Mouse (Mus musculus): ENCODE measurements around the gene Nid1. TPM values are rescaled to one million over a fixed set of nuclear protein-coding genes. Genes with fewer than 3 reads are reported as not detected.
A peak's percentile ranks its signal among the peaks of the same experiment; 100 is the strongest.
"Not testable (repeated sequence)": the region's sequence is repeated elsewhere in the genome, so short reads cannot be mapped to it uniquely, and the experiment has no call there.

Nid1 gene
- polyA plus RNA-seq, 1 experiment: 0.88 TPM

DNA sequence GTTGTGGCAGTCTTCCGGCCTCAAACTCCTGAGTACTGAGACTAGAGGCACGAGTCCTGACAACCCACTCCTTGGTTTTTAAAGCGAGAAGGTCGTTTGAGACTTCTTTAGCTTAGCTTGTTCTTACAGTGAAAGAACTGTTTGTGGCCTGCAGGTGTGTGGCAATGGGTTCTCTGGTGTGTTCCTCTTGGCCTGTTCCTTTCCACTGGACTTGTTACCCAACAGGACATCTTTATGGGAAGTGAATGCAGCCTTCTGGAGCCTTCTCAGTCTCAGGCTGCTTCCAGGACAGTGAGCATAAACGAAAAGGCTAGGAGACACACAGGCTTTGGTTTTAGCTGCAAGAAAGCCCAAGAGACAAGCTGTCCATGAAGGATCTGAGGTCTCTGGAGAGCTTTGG lies 88.5 kb downstream of the Nid1 start:
- peaks cover 59% of the 10 kb centered on the region for H3K4me1 ChIP-seq (ENCODE audit: control insufficient read depth, insufficient read depth, low read length)
- H3K4me3 ChIP-seq (ENCODE audit: insufficient read depth, low read length): no peak overlapping the region
- TF ChIP-seq CTCF (IDR thresholded peaks at IDR 0.05; ENCODE audit: low read depth, low read length) (no peak), POLR2A (IDR thresholded peaks at IDR 0.05; ENCODE audit: borderline replicate concordance, low read depth, low read length) (no peak)
- H3K27ac ChIP-seq (ENCODE audit: insufficient read depth, low read depth, low read length): peak overlapping the region; percentile 84

GRCm38 (mm10) chr13:13529115-13529542 lies 91.8 kb downstream of the Nid1 start:
- Histone ChIP-seq H3K27ac (ENCODE audit: insufficient read depth, low read depth, low read length) (peak overlapping the region; percentile 57), H3K4me1 (ENCODE audit: control insufficient read depth, insufficient read depth, low read length) (peaks cover 74% of the 10 kb centered on the region), H3K4me3 (ENCODE audit: insufficient read depth, low read length) (no peak overlapping the region)
- TF ChIP-seq POLR2A (IDR thresholded peaks at IDR 0.05; ENCODE audit: borderline replicate concordance, low read depth, low read length) (no peak), CTCF (IDR thresholded peaks at IDR 0.05; ENCODE audit: low read depth, low read length) (no peak)

DNA sequence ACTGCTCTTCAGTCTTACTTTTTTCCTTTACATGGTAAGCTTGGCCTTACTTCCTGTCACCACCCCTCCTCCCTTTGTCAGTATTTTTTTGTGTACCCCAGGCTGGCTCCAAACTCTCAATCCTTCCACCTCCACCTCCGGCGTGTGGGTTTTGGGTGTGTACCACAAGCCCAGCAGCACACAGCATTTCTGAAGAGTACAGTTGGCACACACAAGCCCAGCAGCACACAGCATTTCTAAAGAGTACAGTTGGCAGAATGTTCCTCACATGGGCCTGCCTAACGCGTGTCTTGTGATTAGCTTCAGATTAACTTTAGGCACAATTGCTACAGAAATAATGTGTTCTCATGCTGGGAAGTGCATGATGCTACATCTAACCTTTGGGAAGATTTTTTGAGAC lies 93.6 kb downstream of the Nid1 start:
- Histone ChIP-seq H3K4me3 (ENCODE audit: insufficient read depth, low read length) (no peak overlapping the region), H3K27ac (ENCODE audit: insufficient read depth, low read depth, low read length) (no peak overlapping the region), H3K4me1 (ENCODE audit: control insufficient read depth, insufficient read depth, low read length) (peaks cover 57% of the 10 kb centered on the region)
- TF ChIP-seq POLR2A (IDR thresholded peaks at IDR 0.05; ENCODE audit: borderline replicate concordance, low read depth, low read length) (no peak), CTCF (IDR thresholded peaks at IDR 0.05; ENCODE audit: low read depth, low read length) (no peak)

DNA sequence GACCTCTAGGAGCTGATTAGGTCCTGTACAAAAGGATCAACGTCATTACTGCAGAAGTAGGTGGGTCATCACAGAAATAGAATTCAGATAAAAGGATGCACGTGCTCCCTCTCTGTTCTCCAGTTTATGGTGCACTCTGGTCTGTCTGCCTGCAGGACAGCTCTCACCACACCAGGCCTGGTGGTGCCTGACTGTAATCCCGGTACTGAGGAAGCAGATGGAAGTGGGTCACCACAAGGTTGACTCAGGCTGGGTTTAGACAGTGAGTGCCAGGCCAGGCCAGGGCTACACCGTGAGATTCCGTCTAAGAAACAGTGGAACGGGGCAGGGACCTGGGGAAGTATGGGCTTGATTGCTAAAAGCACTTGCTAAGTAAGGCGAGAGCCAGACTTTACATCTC lies 94.6 kb downstream of the Nid1 start:
- H3K4me1 ChIP-seq (ENCODE audit: control insufficient read depth, insufficient read depth, low read length): peaks cover 57% of the 10 kb centered on the region
- no peak overlapping the region for H3K4me3 ChIP-seq (ENCODE audit: insufficient read depth, low read length)
- no peak for TF ChIP-seq POLR2A (IDR thresholded peaks at IDR 0.05; ENCODE audit: borderline replicate concordance, low read depth, low read length)
- TF ChIP-seq CTCF (IDR thresholded peaks at IDR 0.05; ENCODE audit: low read depth, low read length): no peak
- H3K27ac ChIP-seq (ENCODE audit: insufficient read depth, low read depth, low read length): no peak overlapping the region

DNA sequence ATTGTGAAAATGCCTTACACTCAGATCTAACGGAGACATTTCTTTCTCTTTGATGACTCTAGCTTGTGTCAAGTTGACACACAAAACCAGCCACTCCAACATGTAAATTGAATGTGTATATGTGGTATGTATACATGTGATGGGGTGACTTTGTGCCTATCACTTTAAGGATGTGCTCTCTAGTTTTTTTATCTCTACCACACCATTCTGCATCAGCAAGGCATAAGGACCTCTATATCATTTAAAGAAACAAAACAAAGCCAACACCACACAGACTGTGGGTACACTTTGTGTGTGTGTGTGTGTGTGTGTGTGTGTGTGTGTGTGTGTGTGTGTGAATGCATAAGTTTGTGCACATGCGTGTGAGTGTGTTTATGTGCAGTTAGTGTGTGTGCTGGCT lies 99.2 kb downstream of the Nid1 start:
- H3K4me3 ChIP-seq (ENCODE audit: insufficient read depth, low read length): no peak overlapping the region
- peaks cover 49% of the 10 kb centered on the region for H3K4me1 ChIP-seq (ENCODE audit: control insufficient read depth, insufficient read depth, low read length)
- TF ChIP-seq CTCF (IDR thresholded peaks at IDR 0.05; ENCODE audit: low read depth, low read length) (no peak), POLR2A (IDR thresholded peaks at IDR 0.05; ENCODE audit: borderline replicate concordance, low read depth, low read length) (no peak)
- peak overlapping the region; percentile 62; the same call in 1 of the 2 replicates for H3K27ac ChIP-seq (ENCODE audit: insufficient read depth, low read depth, low read length)

DNA sequence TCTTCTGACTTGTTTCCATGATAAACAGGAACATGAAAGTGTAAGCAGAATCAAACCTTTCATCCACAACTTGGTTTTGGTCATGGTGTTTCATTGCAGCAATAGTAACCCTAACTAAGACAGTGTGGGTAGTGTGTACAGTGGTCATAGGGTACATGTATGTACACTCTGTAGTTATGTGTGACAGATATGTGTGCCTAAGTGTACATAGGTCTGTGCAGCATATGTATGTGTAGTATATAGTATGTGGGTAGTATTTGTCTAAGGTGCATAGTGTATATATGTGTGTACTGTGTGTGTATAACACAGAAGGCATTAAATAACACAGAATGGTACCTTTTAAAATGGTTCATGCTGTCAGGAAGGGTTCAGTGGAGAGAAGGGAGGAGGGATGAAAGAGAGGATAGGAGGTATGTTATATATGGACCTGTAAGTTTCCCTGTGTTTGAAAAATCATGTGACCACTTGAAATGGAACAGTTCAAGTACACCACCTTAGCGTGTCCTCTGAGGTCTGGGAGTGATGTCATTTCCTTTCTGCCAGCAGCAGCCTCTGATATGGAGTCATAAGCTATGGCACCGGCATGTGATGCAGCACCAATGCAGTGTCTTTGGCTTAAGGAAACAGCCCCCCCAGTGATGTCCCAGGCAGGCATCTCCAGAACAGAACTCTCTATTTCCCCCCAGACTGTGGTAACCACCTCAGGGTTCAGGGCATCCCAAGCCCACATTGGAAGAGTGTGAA lies 100.1 kb downstream of the Nid1 start:
- Histone ChIP-seq H3K27ac (ENCODE audit: insufficient read depth, low read depth, low read length) (peak overlapping the region; percentile 95), H3K4me3 (ENCODE audit: insufficient read depth, low read length) (no peak overlapping the region), H3K4me1 (ENCODE audit: control insufficient read depth, insufficient read depth, low read length) (peaks cover 42% of the 10 kb centered on the region)
- TF ChIP-seq POLR2A (IDR thresholded peaks at IDR 0.05; ENCODE audit: borderline replicate concordance, low read depth, low read length): no peak
- TF ChIP-seq CTCF (IDR thresholded peaks at IDR 0.05; ENCODE audit: low read depth, low read length): no peak

DNA sequence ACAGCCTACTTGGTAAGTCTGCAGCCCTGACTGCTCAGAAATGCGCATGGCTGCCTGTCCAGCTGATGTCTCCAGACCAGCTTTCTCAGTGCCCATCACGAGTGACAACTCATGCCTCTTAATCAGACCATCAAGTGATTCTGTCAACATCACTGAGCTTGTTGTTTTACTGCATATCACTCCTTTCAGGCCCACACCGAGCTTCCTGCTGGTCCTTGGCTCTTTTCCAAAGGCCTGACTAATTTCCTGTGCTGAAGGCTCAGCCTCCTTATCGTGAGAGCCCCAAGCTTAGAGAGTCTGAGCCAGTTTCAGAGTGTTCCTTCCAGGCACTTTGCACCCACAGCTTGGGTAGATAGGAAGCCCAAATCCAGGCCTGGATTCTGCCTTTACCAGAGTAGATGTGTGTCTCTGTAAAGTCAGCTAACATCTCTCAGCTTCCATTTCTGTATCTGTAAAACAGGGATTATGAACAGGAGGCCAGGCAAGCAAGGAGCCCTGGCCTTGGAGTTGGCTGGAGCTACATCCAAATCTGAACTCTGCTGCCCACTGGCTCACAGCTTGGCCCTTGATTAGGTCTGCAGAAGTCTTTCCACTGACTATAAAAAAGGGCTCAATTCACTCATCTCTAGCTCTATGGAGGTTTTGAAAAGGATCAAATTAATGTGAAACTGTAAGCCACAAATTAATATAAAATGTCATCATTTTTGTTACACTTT lies 101.4 kb downstream of the Nid1 start:
- Histone ChIP-seq H3K4me3 (ENCODE audit: insufficient read depth, low read length) (no peak overlapping the region), H3K27ac (ENCODE audit: insufficient read depth, low read depth, low read length) (peak overlapping the region; percentile 97), H3K4me1 (ENCODE audit: control insufficient read depth, insufficient read depth, low read length) (peaks cover 29% of the 10 kb centered on the region)
- TF ChIP-seq POLR2A (IDR thresholded peaks at IDR 0.05; ENCODE audit: borderline replicate concordance, low read depth, low read length) (no peak), CTCF (IDR thresholded peaks at IDR 0.05; ENCODE audit: low read depth, low read length) (no peak)

DNA sequence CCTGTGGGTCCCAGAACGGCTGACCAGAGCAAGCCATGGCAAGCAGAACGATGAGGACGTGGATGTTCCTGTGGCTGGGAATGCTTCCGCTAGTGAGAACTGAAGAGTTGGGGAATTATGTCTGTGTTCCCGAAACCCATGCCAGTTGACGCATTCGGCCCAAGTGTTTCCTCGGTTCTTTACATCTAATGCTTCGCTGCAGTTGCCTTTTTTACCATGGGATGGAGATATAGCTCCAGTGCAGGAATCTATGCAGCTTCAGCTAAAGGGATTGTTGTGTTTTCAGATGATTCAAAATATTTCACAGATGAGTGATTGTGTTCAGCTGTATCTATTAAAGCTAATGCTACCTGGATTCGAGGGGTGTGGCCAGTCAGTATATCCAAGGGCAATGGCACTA lies 105.7 kb downstream of the Nid1 start:
- H3K4me1 ChIP-seq (ENCODE audit: control insufficient read depth, insufficient read depth, low read length); H3K27ac ChIP-seq (ENCODE audit: insufficient read depth, low read depth, low read length); H3K4me3 ChIP-seq (ENCODE audit: insufficient read depth, low read length): not testable (repeated sequence)

DNA sequence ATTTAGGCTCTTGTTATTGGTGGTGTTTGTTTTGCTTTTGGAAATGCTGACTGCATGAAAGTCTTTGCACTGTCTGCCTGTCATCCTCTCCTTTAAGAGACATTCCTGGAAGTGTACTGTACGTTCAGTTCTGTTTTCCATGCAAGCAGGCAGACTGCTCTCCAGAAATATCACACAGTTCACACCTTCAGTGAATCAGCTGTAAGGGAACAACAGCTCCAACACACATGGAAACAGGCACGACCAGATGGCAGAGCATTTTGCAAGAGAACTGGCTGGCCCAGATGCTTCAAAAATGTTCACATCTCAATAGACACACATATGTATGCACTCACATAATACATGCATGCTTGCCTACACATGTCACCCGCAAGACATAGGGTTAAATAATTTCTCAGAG lies 109.4 kb downstream of the Nid1 start:
- TF ChIP-seq CTCF (IDR thresholded peaks at IDR 0.05; ENCODE audit: low read depth, low read length) (no peak), POLR2A (IDR thresholded peaks at IDR 0.05; ENCODE audit: borderline replicate concordance, low read depth, low read length) (no peak)
- Histone ChIP-seq H3K4me1 (ENCODE audit: control insufficient read depth, insufficient read depth, low read length) (peaks cover 26% of the 10 kb centered on the region), H3K4me3 (ENCODE audit: insufficient read depth, low read length) (no peak overlapping the region), H3K27ac (ENCODE audit: insufficient read depth, low read depth, low read length) (no peak overlapping the region)

- H3K4me1 ChIP-seq (ENCODE audit: control insufficient read depth, insufficient read depth, low read length): peaks cover 32% of the 10 kb centered on the region
- no peak overlapping the region for H3K27ac ChIP-seq (ENCODE audit: insufficient read depth, low read depth, low read length)
- H3K4me3 ChIP-seq (ENCODE audit: insufficient read depth, low read length): no peak overlapping the region
- TF ChIP-seq POLR2A (IDR thresholded peaks at IDR 0.05; ENCODE audit: borderline replicate concordance, low read depth, low read length) (no peak), CTCF (IDR thresholded peaks at IDR 0.05; ENCODE audit: low read depth, low read length) (no peak)
Measured at GRCm38 (mm10) chr13:13547889-13548288, 110.5 kb downstream of the Nid1 start.

Data from bone marrow macrophage, adult 2 months (primary cell).